Mouse (Mus musculus): ENCODE measurements around the gene Gm5114. TPM values are rescaled to one million over a fixed set of nuclear protein-coding genes. Genes with fewer than 3 reads are reported as not detected.
"Not testable (repeated sequence)": the region's sequence is repeated elsewhere in the genome, so short reads cannot be mapped to it uniquely, and the experiment has no call there.

Gene Gm5114
- polyA plus RNA-seq (2015; fragmentation: Nextera tagmentation; extraction: Ambion mirVana) = not detected in 2 replicates

DNA sequence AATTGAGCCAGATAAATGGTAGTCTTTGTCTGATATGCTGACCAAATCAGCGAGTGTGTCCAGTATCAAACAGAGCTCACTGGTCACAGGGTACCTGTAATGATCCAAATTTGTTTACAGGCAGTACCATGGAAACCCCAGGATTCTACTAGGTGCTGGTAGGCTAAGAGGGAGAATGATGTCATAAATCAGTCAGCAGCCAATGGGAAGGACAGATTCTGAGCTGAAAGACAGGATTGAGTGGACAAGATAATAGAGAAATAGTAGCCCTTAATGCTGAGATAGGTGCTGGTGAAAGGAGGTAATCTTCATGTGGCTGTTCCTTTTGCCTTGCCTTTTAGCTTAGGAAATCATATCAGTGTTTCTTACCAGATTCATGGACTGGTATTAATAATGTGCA is at the start of gene Gm5114:
Gm5114 (minus strand) TSS at position 101 of the 400 bp plus-strand sequence.
- not testable (repeated sequence) for H3K27ac ChIP-seq; H3K36me3 ChIP-seq; H3K4me2 ChIP-seq; ATAC-seq (ENCODE audit: insufficient number of reproducible peaks, insufficient read depth, low FRiP score, low TSS enrichment, low read depth); H3K4me1 ChIP-seq; H3K9ac ChIP-seq; H3K27me3 ChIP-seq; H3K4me3 ChIP-seq; H3K9me3 ChIP-seq
- 46% methylated on average over 1 of the region's 1 CpGs for WGBS

GRCm38 (mm10) chr7:39455806-39456205 is 42.8 kb upstream of the Gm5114 start:
- Histone ChIP-seq H3K4me3 (no peak overlapping the region), H3K4me2 (no peak overlapping the region), H3K9ac (no peak overlapping the region), H3K36me3 (peaks cover 5% of the 10 kb centered on the region; the same call in 1 of the 2 replicates), H3K4me1 (no peaks in the 10 kb centered on the region), H3K27me3 (no peaks in the 10 kb centered on the region), H3K27ac (no peak overlapping the region), H3K9me3 (no peaks in the 10 kb centered on the region)
- 24% methylated on average over 6 of the region's 6 CpGs for WGBS
- ATAC-seq (ENCODE audit: insufficient number of reproducible peaks, insufficient read depth, low FRiP score, low TSS enrichment, low read depth) = no peak

GRCm38 (mm10) chr7:39449260-39450021 is 36.5 kb upstream of the Gm5114 start:
- Histone ChIP-seq H3K36me3 (no peaks in the 10 kb centered on the region), H3K4me1 (peaks cover 8% of the 10 kb centered on the region), H3K4me2 (peak overlapping the region; percentile 78), H3K27ac (0 out of 2 replicates have a peak overlapping the region, but pooled peaks have one; percentile 33), H3K9me3 (no peaks in the 10 kb centered on the region), H3K9ac (peak overlapping the region; percentile 90), H3K4me3 (peak overlapping the region; percentile 84), H3K27me3 (peaks cover 14% of the 10 kb centered on the region)
- under 1% methylated on average over 36 of the region's 36 CpGs for WGBS
- ATAC-seq (ENCODE audit: insufficient number of reproducible peaks, insufficient read depth, low FRiP score, low TSS enrichment, low read depth) = peak; percentile 98

GRCm38 (mm10) chr7:39448626-39449242 is 35.8 kb upstream of the Gm5114 start:
- ATAC-seq (ENCODE audit: insufficient number of reproducible peaks, insufficient read depth, low FRiP score, low TSS enrichment, low read depth) = no peak

GRCm38 (mm10) chr7:39441237-39441636 is 28.3 kb upstream of the Gm5114 start:
- H3K9me3 ChIP-seq = 0 out of 2 replicates have a peak, but pooled peaks cover 3% of the 10 kb centered on the region
- H3K9ac ChIP-seq = no peak overlapping the region
- WGBS = 39% methylated on average over 2 of the region's 2 CpGs

More at GRCm38 (mm10) chr7:39448626-39449242, 35.8 kb upstream of the Gm5114 start:
- H3K27me3 ChIP-seq = peaks cover 14% of the 10 kb centered on the region
- WGBS = 55% methylated on average over 11 of the region's 11 CpGs
- peak overlapping the region; percentile 78 for H3K4me2 ChIP-seq
- H3K36me3 ChIP-seq = no peaks in the 10 kb centered on the region
- peak overlapping the region; percentile 84 for H3K4me3 ChIP-seq
- peak overlapping the region; percentile 54; the same call in 1 of the 2 replicates for H3K9ac ChIP-seq
- no peaks in the 10 kb centered on the region for H3K9me3 ChIP-seq
- no peak overlapping the region for H3K27ac ChIP-seq
- peaks cover 8% of the 10 kb centered on the region for H3K4me1 ChIP-seq

DNA sequence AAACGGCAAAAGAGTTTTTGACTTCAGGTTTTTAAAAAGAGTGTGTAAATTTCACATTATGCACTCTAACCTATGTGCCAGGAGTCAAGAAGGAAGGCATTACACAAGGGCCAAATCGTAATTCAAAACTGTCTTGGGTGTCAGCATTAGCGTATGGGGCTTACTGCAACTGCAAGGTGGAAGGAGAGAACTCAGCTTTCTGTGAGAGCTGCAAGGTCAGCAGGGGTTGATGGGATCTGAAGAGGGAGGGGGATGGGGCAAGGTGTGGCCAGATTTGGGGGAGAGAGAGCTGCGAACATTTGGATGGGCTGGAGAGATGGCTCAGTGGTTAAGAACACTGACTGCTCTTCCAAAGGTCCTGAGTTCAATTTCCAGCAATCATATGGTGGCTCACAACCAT is 27.4 kb upstream of the Gm5114 start:
- Histone ChIP-seq H3K9me3 (0 out of 2 replicates have a peak, but pooled peaks cover 3% of the 10 kb centered on the region), H3K27me3 (peaks cover 4% of the 10 kb centered on the region), H3K4me1 (no peaks in the 10 kb centered on the region), H3K27ac (no peak overlapping the region), H3K9ac (no peak overlapping the region), H3K4me2 (no peak overlapping the region), H3K36me3 (no peaks in the 10 kb centered on the region), H3K4me3 (no peak overlapping the region)
- no peak for ATAC-seq (ENCODE audit: insufficient number of reproducible peaks, insufficient read depth, low FRiP score, low TSS enrichment, low read depth)
- 80% methylated on average over 4 of the region's 4 CpGs for WGBS

More at GRCm38 (mm10) chr7:39441237-39441636, 28.3 kb upstream of the Gm5114 start:
- H3K4me3 ChIP-seq = no peak overlapping the region
- H3K4me2 ChIP-seq = no peak overlapping the region
- no peaks in the 10 kb centered on the region for H3K36me3 ChIP-seq
- no peak overlapping the region for H3K27ac ChIP-seq
- H3K4me1 ChIP-seq = no peaks in the 10 kb centered on the region
- no peak for ATAC-seq (ENCODE audit: insufficient number of reproducible peaks, insufficient read depth, low FRiP score, low TSS enrichment, low read depth)
- peaks cover 13% of the 10 kb centered on the region for H3K27me3 ChIP-seq

Small RNA genes within 50 kb of the gene (microRNA-seq; reads per million reads assigned to microRNA genes)
- gene Gm27437 = not detected

Other genes starting within 250 kb of the Gm5114 start
- gene Zfp619, start 104.6 kb upstream of the Gm5114 start, polyA plus RNA-seq (2015; fragmentation: Nextera tagmentation; extraction: Ambion mirVana) = 1.6 and 1.7 TPM in 2 replicates

All from embryonic facial prominence, embryonic 13.5 days (tissue).